Mouse (Mus musculus) lung, postnatal 4 days (tissue): Measurements from ENCODE around the gene Mob4.
A peak's percentile ranks its signal among the peaks of the same experiment; 100 is the strongest.

Experiments used
- DNase-seq, 2 experiments: peaks; one replicate each; pipeline ENCODE4 v3.0.0; 2021

Gene Mob4

DNA sequence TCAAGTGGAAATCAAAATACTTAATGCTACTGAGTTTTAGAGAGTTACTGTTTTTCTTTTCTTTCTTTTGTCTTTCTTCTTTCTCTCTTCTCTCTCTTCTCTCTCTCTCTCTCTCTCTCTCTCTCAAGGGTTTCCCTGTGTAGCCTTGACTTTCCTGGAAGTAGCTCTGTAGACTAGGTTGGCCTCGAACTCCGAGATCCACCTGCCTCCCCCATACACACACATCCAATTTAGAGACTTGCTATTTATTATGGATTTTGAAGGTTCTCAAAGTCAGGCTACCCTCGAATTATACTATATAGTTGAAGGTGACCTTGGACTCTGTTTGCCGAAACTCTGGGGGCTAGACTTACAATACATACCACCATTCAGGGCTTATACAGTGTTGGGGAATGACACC is 1.3 kb downstream of the Mob4 start:
- no peak for DNase-seq

DNA sequence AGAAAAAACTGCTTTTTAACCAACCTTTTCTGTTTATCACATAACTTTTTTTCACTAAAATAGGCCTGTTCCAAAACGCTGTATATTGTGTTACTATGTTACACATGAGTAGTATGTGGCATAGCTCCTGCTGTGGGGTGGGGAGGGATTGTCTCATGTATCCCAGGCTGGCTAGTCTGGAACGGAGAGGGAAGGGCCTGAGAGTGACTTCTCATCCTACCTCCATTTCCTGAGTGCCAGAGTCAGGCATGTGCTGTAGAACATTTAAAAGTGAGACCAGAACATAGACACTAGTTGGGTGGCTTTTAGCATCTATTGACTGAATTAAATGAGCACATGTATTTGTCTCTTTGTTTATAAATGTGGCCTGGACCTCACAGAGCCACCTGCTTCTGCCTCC is 2.1 kb downstream of the Mob4 start:
- DNase-seq = no peak

GRCm38 (mm10) chr1:55134301-55134700 is 3.3 kb downstream of the Mob4 start:
- DNase-seq = no peak

- no peak for DNase-seq
These were observed 4.8 kb downstream of the Mob4 start for GRCm38 (mm10) chr1:55135846-55136245.

- DNase-seq = no peak
These were observed 13.3 kb downstream of the Mob4 start for GRCm38 (mm10) chr1:55144338-55144737.

GRCm38 (mm10) chr1:55145556-55145955 is 14.5 kb downstream of the Mob4 start:
- no peak for DNase-seq

- no peak for DNase-seq
These were observed 26.3 kb downstream of the Mob4 start for GRCm38 (mm10) chr1:55157329-55157728.

DNA sequence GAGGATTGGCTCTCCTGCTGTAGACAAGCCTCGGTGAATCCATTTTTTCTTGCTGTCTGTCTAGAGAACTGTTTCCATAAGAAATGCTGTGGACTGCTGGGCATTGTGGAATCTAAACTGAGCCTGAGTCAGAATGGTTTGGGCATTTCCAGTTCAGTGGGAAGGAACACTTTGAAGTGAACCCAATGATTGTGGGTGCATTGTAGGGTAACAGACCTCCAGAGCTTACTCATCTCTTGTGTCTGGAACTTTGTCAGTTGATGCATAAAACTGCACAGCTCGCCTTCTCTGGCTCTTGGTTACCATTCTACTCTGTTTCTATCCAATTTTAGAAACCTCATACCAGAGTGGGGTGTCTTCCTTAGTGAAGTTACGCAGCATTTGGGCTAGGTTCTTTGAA is 27.2 kb downstream of the Mob4 start:
- no peak for DNase-seq

- DNase-seq = no peak
These were observed 27.8 kb downstream of the Mob4 start for GRCm38 (mm10) chr1:55158821-55159220.

DNA sequence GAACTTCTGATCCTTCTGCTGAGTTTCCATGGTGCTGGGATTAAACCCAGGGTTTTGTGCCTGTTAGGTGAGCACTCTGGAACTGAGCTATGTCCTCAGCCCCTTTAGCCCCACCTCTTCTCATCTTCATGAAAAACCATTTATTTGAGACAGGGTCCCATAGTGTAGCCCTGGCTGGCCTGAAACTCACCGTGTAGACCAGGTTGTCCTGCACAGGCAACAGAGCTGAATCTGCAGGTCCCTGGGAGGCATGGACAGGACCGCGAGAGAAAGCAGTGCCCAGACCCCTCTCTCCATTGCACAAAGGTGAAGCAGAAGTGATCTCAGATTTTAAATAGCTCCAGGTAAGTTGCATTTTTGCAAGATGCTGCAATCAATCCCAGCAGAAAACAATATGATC is 29.2 kb downstream of the Mob4 start:
- DNase-seq = no peak

- DNase-seq = no peak
These were observed 30.0 kb downstream of the Mob4 start for GRCm38 (mm10) chr1:55160831-55161638.

GRCm38 (mm10) chr1:55161895-55162294 is 30.9 kb downstream of the Mob4 start:
- DNase-seq = peak in 1 of 2 experiments; percentile 11

DNA sequence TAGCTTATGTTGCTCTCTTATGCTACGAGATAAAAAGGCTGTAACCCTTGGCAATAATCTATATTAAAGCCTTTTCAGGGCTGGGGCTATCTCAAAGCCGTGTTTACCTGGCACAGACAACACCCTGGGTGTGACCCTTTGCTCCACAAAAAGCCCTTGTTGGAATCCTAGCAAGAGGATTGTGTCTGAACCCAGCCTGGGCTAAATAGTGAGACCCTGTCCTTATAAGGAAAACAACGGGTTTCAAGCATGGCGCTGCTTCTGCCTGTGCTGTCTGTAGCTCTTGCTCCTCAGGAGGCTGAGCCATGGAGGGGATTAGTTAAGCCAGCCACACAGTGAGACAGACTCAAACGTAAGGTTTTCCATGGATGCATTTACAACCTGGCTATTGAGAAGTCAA is 31.8 kb downstream of the Mob4 start:
- no peak for DNase-seq

- peak in 1 of 2 experiments; percentile 11 for DNase-seq
These were observed 33.0 kb downstream of the Mob4 start for GRCm38 (mm10) chr1:55164005-55164404.

DNA sequence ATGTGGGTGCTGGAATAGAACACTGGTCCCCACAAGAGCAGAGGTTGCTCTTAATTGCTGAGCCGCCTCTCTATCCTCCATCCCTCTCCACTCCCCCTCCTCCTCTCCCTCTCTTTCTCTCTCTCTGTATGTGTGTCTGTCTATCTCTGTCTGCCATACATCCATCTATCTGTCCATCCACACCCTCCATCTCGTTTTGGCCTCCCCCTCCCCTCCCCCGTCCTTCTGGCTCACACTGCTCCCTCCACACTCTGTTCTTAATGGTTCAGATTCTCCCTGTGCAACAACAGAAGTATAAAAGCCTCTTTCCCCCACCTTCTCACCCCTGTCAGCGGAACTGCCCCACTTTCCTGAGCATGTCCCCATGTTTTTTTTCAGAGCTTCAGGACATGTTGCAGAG is 36.5 kb downstream of the Mob4 start:
- DNase-seq = no peak

- DNase-seq = no peak
These were observed 37.6 kb downstream of the Mob4 start for GRCm38 (mm10) chr1:55168591-55168990.

DNA sequence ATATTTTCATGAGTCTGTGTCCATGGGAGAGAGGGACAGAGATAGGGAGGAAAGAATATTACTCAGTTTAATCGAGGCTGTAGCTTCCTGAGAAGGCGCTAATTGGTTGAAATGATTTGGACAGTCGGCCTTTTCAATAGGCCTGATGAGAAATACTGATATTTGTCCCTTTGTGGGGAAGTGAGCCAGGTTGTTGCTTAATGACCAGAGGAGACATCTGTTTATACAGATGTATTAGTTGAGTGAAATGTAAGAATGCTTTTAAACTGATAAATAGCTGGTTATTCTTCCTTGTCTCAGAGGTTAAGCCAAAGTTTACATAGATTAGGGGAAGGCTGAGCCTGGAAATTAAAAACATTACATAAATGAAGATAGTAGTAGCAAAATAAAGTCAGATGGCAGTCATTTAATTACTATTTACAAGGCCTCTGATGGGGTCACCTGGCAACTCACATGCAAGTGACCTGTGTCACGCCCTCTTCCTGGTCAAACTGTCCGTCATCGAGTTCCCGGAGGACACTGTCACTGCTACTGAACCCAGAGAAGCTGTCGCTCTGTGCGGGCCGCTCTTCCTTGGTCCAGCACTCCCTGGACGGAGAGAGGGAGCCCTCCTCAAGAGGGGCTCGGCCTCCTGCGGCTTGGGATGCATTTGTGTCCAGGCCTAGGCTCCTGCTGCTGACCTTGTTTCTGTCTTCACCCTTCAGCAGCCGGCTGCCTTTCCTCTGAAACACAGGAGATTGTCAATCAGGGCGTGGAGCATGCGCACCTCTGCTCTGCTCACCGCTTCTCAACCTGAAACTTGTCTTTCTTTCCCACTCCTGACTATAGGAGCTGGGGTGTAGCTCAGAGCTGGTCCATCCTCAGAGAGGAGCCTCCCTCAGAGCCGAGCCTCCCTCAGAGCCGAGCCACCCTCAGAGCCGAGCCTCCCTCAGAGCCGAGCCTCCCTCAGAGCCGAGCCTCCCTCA is 40.6 kb downstream of the Mob4 start:
- no peak for DNase-seq

DNA sequence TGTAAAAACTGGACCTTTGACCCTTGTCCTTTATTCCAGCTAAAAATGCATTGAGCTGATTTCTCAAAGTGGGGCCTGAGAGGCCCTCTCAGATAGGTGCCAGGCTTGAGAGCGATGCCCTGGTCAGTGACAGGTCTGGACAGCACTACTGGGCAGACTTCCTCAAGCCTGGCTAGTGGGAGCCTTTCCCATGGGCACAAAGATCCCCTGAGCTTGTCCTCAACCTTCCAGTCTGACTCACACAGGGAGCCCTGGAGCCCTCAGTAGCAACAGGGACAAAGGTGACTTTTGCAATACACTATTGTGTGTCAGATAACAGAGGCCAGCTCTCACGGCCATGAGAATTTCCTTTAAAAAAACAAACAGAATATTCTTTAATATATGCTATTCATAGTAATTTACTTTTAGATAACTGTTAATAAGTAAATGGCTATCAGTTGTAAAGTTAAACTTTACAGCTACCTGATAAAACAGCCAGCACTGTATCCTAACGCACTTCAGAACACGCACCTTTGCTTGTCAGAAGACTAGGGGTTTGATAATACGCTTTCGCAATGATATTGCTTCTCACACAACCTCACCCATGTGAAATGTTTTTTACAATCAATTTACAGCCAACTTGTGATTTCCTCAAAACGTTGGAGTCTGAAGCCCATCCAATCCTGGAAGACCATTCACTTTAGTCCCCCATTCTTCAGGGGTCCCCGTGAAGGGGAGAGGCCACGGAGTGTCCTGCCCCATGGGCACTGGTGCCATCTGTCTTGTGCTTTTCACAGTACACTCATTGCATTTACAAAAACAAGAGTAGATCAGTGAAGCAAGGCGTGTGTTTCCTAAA is 42.9 kb downstream of the Mob4 start:
- no peak for DNase-seq

DNA sequence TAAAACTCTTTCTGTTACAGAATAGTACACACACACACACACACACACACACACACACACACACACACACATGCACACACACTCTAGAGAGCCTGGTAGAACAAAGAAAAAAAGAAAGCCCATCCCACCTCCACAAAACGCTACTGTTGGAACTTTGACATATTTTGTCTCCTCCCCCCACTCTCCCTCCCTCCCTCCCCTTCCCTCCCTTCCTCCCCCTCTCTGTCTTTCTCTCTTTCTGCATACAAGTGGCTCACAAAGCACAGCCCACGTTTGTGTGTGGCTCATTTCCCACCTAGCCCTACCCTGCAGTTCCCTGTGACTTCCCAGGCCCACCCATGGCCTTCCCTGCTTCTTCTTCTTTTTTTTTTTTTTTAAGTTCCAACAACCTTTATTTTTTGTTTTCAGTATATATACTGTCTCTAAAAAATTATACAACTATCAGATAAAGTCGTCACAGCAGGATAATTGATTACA is 43.6 kb downstream of the Mob4 start:
- no peak for DNase-seq

DNA sequence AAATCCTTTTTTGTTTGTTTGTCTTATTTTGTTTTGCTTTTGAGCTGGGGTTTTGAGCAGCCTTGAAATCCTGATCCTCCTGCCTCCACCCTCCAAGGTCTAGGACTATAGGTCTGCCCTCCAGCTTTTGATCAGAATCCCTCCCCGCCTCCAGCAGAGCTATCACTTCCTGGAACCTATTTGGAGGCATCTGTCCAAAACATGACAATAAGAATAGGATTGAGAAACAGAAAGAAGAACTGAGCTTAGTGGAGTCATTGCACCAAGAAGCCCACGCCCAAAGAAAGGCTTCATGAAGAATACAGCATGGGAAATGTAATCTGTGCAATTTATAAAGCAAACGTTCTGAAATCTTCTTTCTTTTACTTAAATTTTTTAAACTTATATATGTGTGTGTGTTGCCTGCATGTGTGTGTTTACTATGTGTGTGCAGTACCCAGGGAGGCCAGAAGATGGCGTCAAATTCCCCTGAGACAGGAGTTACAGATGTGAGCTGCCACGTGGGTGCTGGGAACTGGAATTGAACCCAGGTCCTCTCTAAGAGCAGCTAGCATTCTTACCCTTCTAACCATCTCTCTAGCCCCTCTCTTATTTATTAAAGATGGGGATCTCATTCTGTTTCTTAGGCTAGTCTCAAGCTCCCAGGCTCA is 49.0 kb downstream of the Mob4 start:
- DNase-seq = no peak

GRCm38 (mm10) chr1:55182392-55182791 is 51.4 kb downstream of the Mob4 start:
- no peak for DNase-seq

DNA sequence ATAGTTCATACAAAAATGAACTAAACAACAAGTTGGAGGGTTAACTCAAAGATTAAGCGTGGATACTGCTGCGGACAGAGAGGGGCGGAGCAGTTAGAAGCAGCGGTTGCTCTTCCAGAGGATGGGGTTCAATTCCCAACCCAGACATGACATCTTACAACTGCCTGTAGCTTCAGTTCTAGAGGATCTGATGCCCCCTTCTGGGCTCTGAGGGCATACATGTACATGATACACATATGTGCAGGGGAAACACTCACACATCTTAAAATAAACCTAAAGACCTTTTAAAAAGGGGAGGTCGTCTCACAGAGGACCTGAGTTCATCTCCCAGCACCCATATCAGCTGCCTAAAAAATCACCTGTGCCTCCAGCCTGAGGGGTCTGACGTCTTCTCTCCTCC is 54.7 kb downstream of the Mob4 start:
- DNase-seq = no peak
